9 mouse cellular contexts compared by ENCODE assay signal in genomic region chr11:79738725-79739558, GRCm38 (mm10).
DNase-seq lines count a peak whose midpoint lies in the region; ATAC-seq lines count a peak whose summit lies in the region.
"Had no signal": no experiment of that assay in that cellular context is flagged by ENCODE, and none has a peak within 500 bp of the region (broad histone marks: within the 10 kb centered on the region; RNA-seq: fewer than 3 reads in every experiment).

No protein-coding gene starts in this region.

- H3K36me3 ChIP-seq in neural tube, embryonic 11.5 days (ENCODE audit: control insufficient read depth, insufficient read depth, low read length) = no peaks in the 10 kb centered on the region
- H3K36me3 ChIP-seq in embryonic facial prominence, embryonic 13.5 days = no peaks in the 10 kb centered on the region
- H3K36me3 ChIP-seq in heart, embryonic 15.5 days = no peaks in the 10 kb centered on the region
- no peaks in the 10 kb centered on the region for H3K36me3 ChIP-seq in kidney, embryonic 16.5 days (ENCODE audit: insufficient read depth, low read length)
- H3K36me3 ChIP-seq: G1E had no signal

- no peak overlapping the region for H3K27ac ChIP-seq in neural tube, embryonic 11.5 days (ENCODE audit: low read depth, low read length)
- H3K27ac ChIP-seq in embryonic facial prominence, embryonic 13.5 days = peak overlapping the region; percentile 83
- peak overlapping the region; percentile 89 for H3K27ac ChIP-seq in heart, embryonic 15.5 days
- peak overlapping the region; percentile 91 for H3K27ac ChIP-seq in kidney, embryonic 16.5 days (ENCODE audit: low read length)

- no peaks in the 10 kb centered on the region for H3K27me3 ChIP-seq in neural tube, embryonic 11.5 days (ENCODE audit: control insufficient read depth, insufficient read depth, low read length)
- no peaks in the 10 kb centered on the region for H3K27me3 ChIP-seq in embryonic facial prominence, embryonic 13.5 days
- no peaks in the 10 kb centered on the region for H3K27me3 ChIP-seq in heart, embryonic 15.5 days
- no peaks in the 10 kb centered on the region for H3K27me3 ChIP-seq in kidney, embryonic 16.5 days (ENCODE audit: insufficient read depth, low read length)

- no peak for ATAC-seq in neural tube, embryonic 11.5 days (ENCODE audit: insufficient read depth, low FRiP score, low TSS enrichment)
- peak; percentile 71 for ATAC-seq in embryonic facial prominence, embryonic 13.5 days (ENCODE audit: insufficient number of reproducible peaks, insufficient read depth, low FRiP score, low TSS enrichment, low read depth)
- ATAC-seq in heart, embryonic 15.5 days (replicated peaks; ENCODE audit: insufficient number of reproducible peaks, insufficient read depth, low FRiP score, low read depth) = peak; percentile 89
- ATAC-seq in kidney, embryonic 16.5 days (ENCODE audit: low FRiP score, low TSS enrichment) = peak; percentile 91
- ATAC-seq in cerebellum, adult (ENCODE audit: insufficient number of reproducible peaks, low FRiP score, low TSS enrichment) = no peak

- no peak overlapping the region for H3K4me3 ChIP-seq in neural tube, embryonic 11.5 days (ENCODE audit: low read depth, low read length)
- H3K4me3 ChIP-seq in embryonic facial prominence, embryonic 13.5 days = no peak overlapping the region
- H3K4me3 ChIP-seq in heart, embryonic 15.5 days = no peak overlapping the region
- H3K4me3 ChIP-seq in kidney, embryonic 16.5 days (ENCODE audit: low read length) = no peak overlapping the region

- H3K4me2 ChIP-seq in neural tube, embryonic 11.5 days (ENCODE audit: low read depth) = no peak overlapping the region
- H3K4me2 ChIP-seq in embryonic facial prominence, embryonic 13.5 days = no peak overlapping the region
- H3K4me2 ChIP-seq in heart, embryonic 15.5 days = peak overlapping the region; percentile 27; the same call in 1 of the 2 replicates
- H3K4me2 ChIP-seq in kidney, embryonic 16.5 days (replicated peaks; ENCODE audit: low read depth, low read length) = no peak overlapping the region

- peaks cover 4% of the 10 kb centered on the region; the same call in 1 of the 2 replicates for H3K4me1 ChIP-seq in neural tube, embryonic 11.5 days (ENCODE audit: control insufficient read depth, insufficient read depth, low read length)
- peaks cover 32% of the 10 kb centered on the region for H3K4me1 ChIP-seq in embryonic facial prominence, embryonic 13.5 days
- peaks cover 36% of the 10 kb centered on the region for H3K4me1 ChIP-seq in heart, embryonic 15.5 days (replicated peaks)
- peaks cover 40% of the 10 kb centered on the region for H3K4me1 ChIP-seq in kidney, embryonic 16.5 days (ENCODE audit: insufficient read depth, low read length)

- DNase-seq in neural tube, embryonic 11.5 days (ENCODE audit: low spot score) = peak; percentile 39
- DNase-seq in neural tube, embryonic 10.5 days (ENCODE audit: extremely low spot score, low spot score) = no peak
- peak; percentile 87 for DNase-seq in lung, postnatal 36 days
- DNase-seq in layer of hippocampus, adult 9-10 months (ENCODE audit: low spot score) = no peak

- H3K9ac ChIP-seq in neural tube, embryonic 11.5 days (ENCODE audit: low read length) = no peak overlapping the region
- peak overlapping the region; percentile 46 for H3K9ac ChIP-seq in embryonic facial prominence, embryonic 13.5 days
- H3K9ac ChIP-seq in heart, embryonic 15.5 days = no peak overlapping the region
- H3K9ac ChIP-seq in kidney, embryonic 16.5 days (replicated peaks; ENCODE audit: low read length) = 0 out of 2 replicates have a peak overlapping the region, but pooled peaks have one; percentile 22

- no peaks in the 10 kb centered on the region for H3K9me3 ChIP-seq in neural tube, embryonic 11.5 days (ENCODE audit: control insufficient read depth, low read length)
- H3K9me3 ChIP-seq in embryonic facial prominence, embryonic 13.5 days = no peaks in the 10 kb centered on the region
- H3K9me3 ChIP-seq in heart, embryonic 15.5 days (replicated peaks) = no peaks in the 10 kb centered on the region
- no peaks in the 10 kb centered on the region for H3K9me3 ChIP-seq in kidney, embryonic 16.5 days (ENCODE audit: low read length)
- H3K9me3 ChIP-seq: G1E had no signal

- 74% methylated on average over 19 of the region's 19 CpGs for WGBS in neural tube, embryonic 11.5 days
- WGBS in embryonic facial prominence, embryonic 13.5 days = 62% methylated on average over 19 of the region's 19 CpGs
- 40% methylated on average over 19 of the region's 19 CpGs for WGBS in heart, embryonic 15.5 days
- 57% methylated on average over 19 of the region's 19 CpGs for WGBS in kidney, embryonic 16.5 days

Comparison
In these comparisons a context has a peak if more than half of its experiments do, and no peak if none do; other contexts are left out.
1. DNase-seq: peak in neural tube, embryonic 11.5 days (single experiment) and lung, postnatal 36 days (single experiment); none in neural tube, embryonic 10.5 days (single experiment) and layer of hippocampus, adult 9-10 months (single experiment).
2. ATAC-seq: peak in embryonic facial prominence, embryonic 13.5 days (single experiment), heart, embryonic 15.5 days (single experiment) and kidney, embryonic 16.5 days (single experiment); none in neural tube, embryonic 11.5 days (single experiment) and cerebellum, adult (single experiment).
3. H3K9ac ChIP-seq: peak in embryonic facial prominence, embryonic 13.5 days (single experiment) and kidney, embryonic 16.5 days (single experiment); none in neural tube, embryonic 11.5 days (single experiment) and heart, embryonic 15.5 days (single experiment).